Mouse (Mus musculus): Measurements from ENCODE around the gene Thoc2. TPM values are rescaled to one million over a fixed set of nuclear protein-coding genes. Genes with fewer than 3 reads are reported as not detected.

Thoc2 gene
- total and polyA plus RNA-seq, 3 experiments = 24.4 to 574 (median 43.0) TPM

GRCm38 (mm10) chrX:41876581-41876980 is 43.9 kb downstream of the Thoc2 start:
- no peak overlapping the region for H3K27ac ChIP-seq (ENCODE audit: control insufficient read depth, low read depth, low read length)
- H3K4me3 ChIP-seq (ENCODE audit: control insufficient read depth in 1 of 2, insufficient read depth in 1 of 2, low read depth in 2 of 2, low read length in 2 of 2) = no peak overlapping the region
- peaks cover 0 to 4% of the 10 kb centered on the region in 2 experiments; a peak in 2 of 4 replicates for H3K36me3 ChIP-seq (ENCODE audit: control insufficient read depth in 1 of 2, insufficient read depth in 2 of 2, low read length in 2 of 2)
- no peaks in the 10 kb centered on the region for H3K27me3 ChIP-seq (ENCODE audit: control insufficient read depth in 1 of 2, insufficient read depth in 2 of 2, low read length in 2 of 2)
- H3K4me1 ChIP-seq (ENCODE audit: control insufficient read depth in 1 of 2, insufficient read depth in 2 of 2, low read length in 2 of 2) = no peaks in the 10 kb centered on the region; a peak in 1 of 4 replicates
- H3K9ac ChIP-seq (ENCODE audit: control insufficient read depth, low read depth, low read length, poor library complexity, severe bottlenecking) = no peak overlapping the region
- DNase-seq (ENCODE audit: low read depth, low spot score) = peak; percentile 73
- TF ChIP-seq GATA1 (IDR thresholded peaks at IDR 0.05; ENCODE audit: low read depth, low read length) (peak; percentile 12; the same call in 1 of the 2 replicates), SIN3A (IDR thresholded peaks at IDR 0.05; ENCODE audit: low read length) (no peak)
- peaks cover 2% of the 10 kb centered on the region; the same call in 1 of the 2 replicates for H3K79me2 ChIP-seq (ENCODE audit: control insufficient read depth, insufficient read depth, low read length, poor library complexity)
- no peaks in the 10 kb centered on the region for H3K9me3 ChIP-seq (replicated peaks; ENCODE audit: insufficient read depth, low read length)

DNA sequence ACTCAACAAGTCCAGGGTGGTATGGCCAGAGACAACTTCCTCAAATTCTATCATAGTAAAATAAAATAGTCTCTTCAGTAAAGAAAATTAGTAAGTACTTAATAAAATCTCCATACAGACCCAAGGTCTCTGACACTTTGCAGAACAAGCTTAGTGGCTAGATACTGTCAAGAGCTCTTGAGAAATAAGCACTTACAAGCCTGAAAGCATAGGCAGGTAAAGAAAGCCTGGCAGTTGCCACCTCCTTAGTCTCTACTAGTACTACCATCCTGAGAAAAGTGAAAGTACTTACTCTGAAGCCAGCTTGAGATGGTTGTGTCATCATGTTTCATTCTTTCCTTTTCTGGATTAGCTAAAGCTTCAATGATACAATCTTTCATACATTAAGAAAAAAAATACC is 82.7 kb downstream of the Thoc2 start:
- TF ChIP-seq SIN3A (IDR thresholded peaks at IDR 0.05; ENCODE audit: low read length) (no peak), MYB (IDR thresholded peaks at IDR 0.05; ENCODE audit: low read depth, low read length) (no peak), CHD1 (IDR thresholded peaks at IDR 0.05; ENCODE audit: low read depth, low read length) (no peak), POLR2A (IDR thresholded peaks at IDR 0.05; ENCODE audit: control insufficient read depth in 1 of 2, insufficient read depth in 1 of 2, low read depth in 1 of 2, low read length in 2 of 2, poor library complexity in 1 of 2) (no peak), MXI1 (IDR thresholded peaks at IDR 0.05; ENCODE audit: low read depth, low read length) (no peak)
- H3K4me1 ChIP-seq (ENCODE audit: control insufficient read depth in 1 of 2, insufficient read depth in 2 of 2, low read length in 2 of 2) = 0 out of 4 replicates have a peak, but pooled peaks cover 0 to 3% of the 10 kb centered on the region in 2 experiments
- H3K36me3 ChIP-seq (ENCODE audit: control insufficient read depth in 1 of 2, insufficient read depth in 2 of 2, low read length in 2 of 2) = peaks cover 3 to 5% of the 10 kb centered on the region in 2 experiments; a peak in 3 of 4 replicates
- no peak overlapping the region for H3K9ac ChIP-seq (ENCODE audit: control insufficient read depth, low read depth, low read length, poor library complexity, severe bottlenecking)
- H3K79me2 ChIP-seq (ENCODE audit: control insufficient read depth, insufficient read depth, low read length, poor library complexity) = no peaks in the 10 kb centered on the region; the same call in 1 of the 2 replicates
- DNase-seq (ENCODE audit: low read depth, low spot score) = peak; percentile 25
- H3K4me3 ChIP-seq (ENCODE audit: control insufficient read depth in 1 of 2, insufficient read depth in 1 of 2, low read depth in 2 of 2, low read length in 2 of 2) = no peak overlapping the region
- no peak overlapping the region for H3K27ac ChIP-seq (ENCODE audit: control insufficient read depth, low read depth, low read length)
- H3K27me3 ChIP-seq (ENCODE audit: control insufficient read depth in 1 of 2, insufficient read depth in 2 of 2, low read length in 2 of 2) = no peaks in the 10 kb centered on the region
- H3K9me3 ChIP-seq (replicated peaks; ENCODE audit: insufficient read depth, low read length) = no peaks in the 10 kb centered on the region

- Histone ChIP-seq H3K27me3 (ENCODE audit: control insufficient read depth in 1 of 2, insufficient read depth in 2 of 2, low read length in 2 of 2) (no peaks in the 10 kb centered on the region), H3K4me3 (ENCODE audit: control insufficient read depth in 1 of 2, insufficient read depth in 1 of 2, low read depth in 2 of 2, low read length in 2 of 2) (no peak overlapping the region), H3K27ac (ENCODE audit: control insufficient read depth, low read depth, low read length) (no peak overlapping the region), H3K36me3 (ENCODE audit: control insufficient read depth in 1 of 2, insufficient read depth in 2 of 2, low read length in 2 of 2) (peaks cover 0 to 7% of the 10 kb centered on the region in 2 experiments; a peak in 3 of 4 replicates), H3K79me2 (ENCODE audit: control insufficient read depth, insufficient read depth, low read length, poor library complexity) (no peaks in the 10 kb centered on the region), H3K9ac (ENCODE audit: control insufficient read depth, low read depth, low read length, poor library complexity, severe bottlenecking) (no peak overlapping the region), H3K9me3 (replicated peaks; ENCODE audit: insufficient read depth, low read length) (no peaks in the 10 kb centered on the region), H3K4me1 (ENCODE audit: control insufficient read depth in 1 of 2, insufficient read depth in 2 of 2, low read length in 2 of 2) (peaks cover 0 to 5% of the 10 kb centered on the region in 2 experiments; a peak in 1 of 4 replicates)
- TF ChIP-seq EP300 (IDR thresholded peaks at IDR 0.05; ENCODE audit: low read depth in 1 of 2, low read length in 2 of 2) (peak in 1 of 2 experiments; percentile 19; a peak in 1 of 4 replicates), ZNF384 (IDR thresholded peaks at IDR 0.05; ENCODE audit: low read depth, low read length) (no peak)
- peak; percentile 47 for DNase-seq (ENCODE audit: low read depth, low spot score)
Measured at GRCm38 (mm10) chrX:41805592-41805991, 114.9 kb downstream of the Thoc2 start.

- TF ChIP-seq ZC3H11A (IDR thresholded peaks at IDR 0.05; ENCODE audit: low read depth, low read length) (no peak), E2F4 (IDR thresholded peaks at IDR 0.05; ENCODE audit: borderline replicate concordance, low read depth, low read length) (no peak), MYB (IDR thresholded peaks at IDR 0.05; ENCODE audit: low read depth, low read length) (no peak), MAZ (IDR thresholded peaks at IDR 0.05; ENCODE audit: low read depth, low read length) (no peak), MYC (IDR thresholded peaks at IDR 0.05; ENCODE audit: low read depth, low read length) (no peak), GABPA (IDR thresholded peaks at IDR 0.05; ENCODE audit: low read depth, low read length) (no peak), GATA1 (IDR thresholded peaks at IDR 0.05; ENCODE audit: low read depth, low read length) (no peak), TBP (IDR thresholded peaks at IDR 0.05; ENCODE audit: low read depth, low read length) (no peak), MAFK (IDR thresholded peaks at IDR 0.05; ENCODE audit: borderline replicate concordance, low read depth, low read length) (no peak), EP300 (IDR thresholded peaks at IDR 0.05; ENCODE audit: low read depth in 1 of 2, low read length in 2 of 2) (no peak)
Measured at GRCm38 (mm10) chrX:41793303-41793702, 127.2 kb downstream of the Thoc2 start.

More at GRCm38 (mm10) chrX:41793303-41793702, 127.2 kb downstream of the Thoc2 start:
- Histone ChIP-seq H3K36me3 (ENCODE audit: control insufficient read depth in 1 of 2, insufficient read depth in 2 of 2, low read length in 2 of 2) (no peaks in the 10 kb centered on the region), H3K4me3 (ENCODE audit: control insufficient read depth in 1 of 2, insufficient read depth in 1 of 2, low read depth in 2 of 2, low read length in 2 of 2) (no peak overlapping the region), H3K9me3 (replicated peaks; ENCODE audit: insufficient read depth, low read length) (no peaks in the 10 kb centered on the region), H3K9ac (ENCODE audit: control insufficient read depth, low read depth, low read length, poor library complexity, severe bottlenecking) (no peak overlapping the region), H3K27ac (ENCODE audit: control insufficient read depth, low read depth, low read length) (no peak overlapping the region), H3K27me3 (ENCODE audit: control insufficient read depth in 1 of 2, insufficient read depth in 2 of 2, low read length in 2 of 2) (no peaks in the 10 kb centered on the region), H3K79me2 (ENCODE audit: control insufficient read depth, insufficient read depth, low read length, poor library complexity) (no peaks in the 10 kb centered on the region), H3K4me1 (ENCODE audit: control insufficient read depth in 1 of 2, insufficient read depth in 2 of 2, low read length in 2 of 2) (no peaks in the 10 kb centered on the region)
- DNase-seq (ENCODE audit: low read depth, low spot score) = no peak

Measured in MEL (cell line).